Mouse (Mus musculus) kidney, adult 2 months (tissue): ENCODE measurements at regions not wholly inside any gene's neighbourhood (a gene's known extent, or its start where the extent isn't known, plus 50 kb on each side); places are given as distances from the start of the nearest gene placed in this dataset.

Experiments used
- CTCF ChIP-seq: fragments of 200-500 bp; conservative IDR thresholded peaks from 2 replicates; pipeline ENCODE4 v1.5.1; 2011; ENCODE audit warnings: low read depth, mild to moderate bottlenecking, control low read depth, low read length, moderate library complexity, mixed read lengths; ENCODE audit not compliant: insufficient read depth, insufficient read length
- POLR2A ChIP-seq: fragments of 200-500 bp; IDR thresholded peaks from one replicate; pipeline ENCODE4 v1.6.1; 2011; ENCODE audit warnings: low read depth, low read length, control low read depth

DNA sequence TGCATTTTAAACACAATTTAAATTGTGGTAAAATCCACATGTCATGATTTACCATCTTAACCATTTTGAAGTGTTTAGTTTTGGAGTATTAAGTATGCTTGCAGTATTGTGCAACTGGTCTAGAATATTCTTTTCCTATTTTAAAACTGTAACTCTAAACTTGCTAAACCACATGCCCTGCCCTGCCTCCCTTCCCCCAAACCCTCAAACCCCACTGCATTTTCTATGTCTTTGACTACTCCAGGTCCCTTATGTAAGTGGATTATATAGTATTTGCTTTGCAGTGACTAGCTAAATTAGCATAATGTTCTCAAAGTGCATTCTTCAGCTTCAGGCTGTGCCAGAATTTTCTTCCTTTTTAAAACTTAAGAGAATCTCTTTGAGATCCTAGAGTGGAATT, 106.4 kb upstream of the Map4k3 start:
- TF ChIP-seq CTCF: no peak
- no peak for TF ChIP-seq POLR2A
